Mouse (Mus musculus) stomach, embryonic 16.5 days (tissue): ENCODE measurements at regions not wholly inside any gene's neighbourhood (a gene's known extent, or its start where the extent isn't known, plus 50 kb on each side); places are given as distances from the start of the nearest gene placed in this dataset.

Source experiments
- ATAC-seq: fragments of 200-750 bp; cut with Nextera tagmentation; 2 replicates; pipeline ENCODE4 v1.8.0; 2017; ENCODE audit warnings: moderate number of reproducible peaks, moderate TSS enrichment; ENCODE audit not compliant: insufficient read depth, low FRiP score
- H3K27ac ChIP-seq: fragments of 300-500 bp; sonication (generic); 2 replicates; pipeline ENCODE4 v1.5.1; 2014; ENCODE audit warnings: low read length
- H3K27me3 ChIP-seq: fragments of 300-500 bp; sonication (generic); 2 replicates; pipeline ENCODE4 v1.6.1; 2014; ENCODE audit warnings: low read length, control low read depth, mixed read lengths; ENCODE audit not compliant: control insufficient read depth, insufficient read depth
- H3K36me3 ChIP-seq: fragments of 300-500 bp; sonication (generic); 2 replicates; pipeline ENCODE4 v1.6.1; 2014; ENCODE audit warnings: low read length; ENCODE audit not compliant: control insufficient read depth, insufficient read depth
- H3K4me1 ChIP-seq: fragments of 300-500 bp; sonication (generic); 2 replicates; pipeline ENCODE4 v1.6.1; 2014; ENCODE audit warnings: low read length, control low read depth, mixed read lengths; ENCODE audit not compliant: control insufficient read depth, insufficient read depth
- H3K4me2 ChIP-seq: fragments of 300-500 bp; sonication (generic); 2 replicates; pipeline ENCODE4 v1.6.1; 2014; ENCODE audit warnings: low read depth, low read length, mixed read lengths
- H3K4me3 ChIP-seq: fragments of 300-500 bp; sonication (generic); replicated peaks from 2 replicates; pipeline ENCODE4 v1.5.1; 2014; ENCODE audit warnings: mild to moderate bottlenecking, low read length
- H3K9ac ChIP-seq: fragments of 300-500 bp; sonication (generic); 2 replicates; pipeline ENCODE4 v1.6.1; 2014; ENCODE audit warnings: low read length
- H3K9me3 ChIP-seq: fragments of 300-500 bp; sonication (generic); replicated peaks from 2 replicates; pipeline ENCODE4 v1.6.1; 2016; ENCODE audit warnings: low read length, control low read depth; ENCODE audit not compliant: control insufficient read depth
- WGBS: fragments of 180-500 bp; shearing (Covaris S2); extraction: QIAGEN DNeasy Blood & Tissue Kit; methylation state at CpG from one replicate; pipeline ENCODE4 v1.1.7; 2014; 5-methylcytosine and 5-hydroxymethylcytosine counted together

GRCm38 (mm10) chr16:78247189-78247588 is 54.1 kb upstream of the Cxadr start:
- no peak overlapping the region for H3K4me2 ChIP-seq
- WGBS = 76% methylated on average over 3 of the region's 3 CpGs
- ATAC-seq = no peak

GRCm38 (mm10) chr16:78242678-78243077 is 58.6 kb upstream of the Cxadr start:
- H3K27ac ChIP-seq = no peak overlapping the region
- no peaks in the 10 kb centered on the region for H3K27me3 ChIP-seq
- no peaks in the 10 kb centered on the region for H3K36me3 ChIP-seq
- no peak overlapping the region for H3K9ac ChIP-seq
- no peaks in the 10 kb centered on the region for H3K9me3 ChIP-seq
- H3K4me3 ChIP-seq = no peak overlapping the region
- WGBS = 25% methylated on average over 3 of the region's 3 CpGs
- no peak for ATAC-seq
- no peak overlapping the region for H3K4me2 ChIP-seq
- peaks cover 9% of the 10 kb centered on the region; the same call in 1 of the 2 replicates for H3K4me1 ChIP-seq

More at GRCm38 (mm10) chr16:78247189-78247588, 54.1 kb upstream of the Cxadr start:
- H3K27ac ChIP-seq = no peak overlapping the region
- H3K9me3 ChIP-seq = no peaks in the 10 kb centered on the region
- no peaks in the 10 kb centered on the region for H3K36me3 ChIP-seq
- H3K4me3 ChIP-seq = no peak overlapping the region
- H3K9ac ChIP-seq = no peak overlapping the region
- peaks cover 10% of the 10 kb centered on the region; the same call in 1 of the 2 replicates for H3K4me1 ChIP-seq
- H3K27me3 ChIP-seq = no peaks in the 10 kb centered on the region

GRCm38 (mm10) chr16:78240152-78240551 is 61.1 kb upstream of the Cxadr start:
- H3K4me1 ChIP-seq = peaks cover 14% of the 10 kb centered on the region; the same call in 1 of the 2 replicates
- no peak overlapping the region for H3K9ac ChIP-seq
- 73% methylated on average over 4 of the region's 4 CpGs for WGBS
- H3K36me3 ChIP-seq = no peaks in the 10 kb centered on the region
- H3K27ac ChIP-seq = no peak overlapping the region
- no peaks in the 10 kb centered on the region for H3K9me3 ChIP-seq
- H3K4me2 ChIP-seq = no peak overlapping the region
- H3K4me3 ChIP-seq = no peak overlapping the region
- H3K27me3 ChIP-seq = no peaks in the 10 kb centered on the region
- ATAC-seq = peak; percentile 43; the same call in 1 of the 2 replicates

GRCm38 (mm10) chr16:78238052-78238701 is 63.1 kb upstream of the Cxadr start:
- ATAC-seq = no peak

GRCm38 (mm10) chr16:78237641-78238051 is 63.6 kb upstream of the Cxadr start:
- ATAC-seq = no peak

More at GRCm38 (mm10) chr16:78238052-78238701, 63.1 kb upstream of the Cxadr start:
- Histone ChIP-seq H3K9ac (peak overlapping the region; percentile 66), H3K4me2 (peak overlapping the region; percentile 87), H3K27me3 (no peaks in the 10 kb centered on the region), H3K27ac (no peak overlapping the region), H3K4me3 (peak overlapping the region; percentile 51), H3K36me3 (no peaks in the 10 kb centered on the region), H3K9me3 (no peaks in the 10 kb centered on the region), H3K4me1 (peaks cover 14% of the 10 kb centered on the region; the same call in 1 of the 2 replicates)
- 2% methylated on average over 18 of the region's 18 CpGs for WGBS

GRCm38 (mm10) chr16:78236746-78237640 is 64.3 kb upstream of the Cxadr start:
- peak overlapping the region; percentile 51 for H3K4me3 ChIP-seq
- 6% methylated on average over 25 of the region's 25 CpGs for WGBS
- ATAC-seq = no peak
- peaks cover 9% of the 10 kb centered on the region; the same call in 1 of the 2 replicates for H3K4me1 ChIP-seq
- no peaks in the 10 kb centered on the region for H3K9me3 ChIP-seq
- H3K4me2 ChIP-seq = peak overlapping the region; percentile 87
- peak overlapping the region; percentile 66 for H3K9ac ChIP-seq
- no peak overlapping the region for H3K27ac ChIP-seq
- H3K36me3 ChIP-seq = no peaks in the 10 kb centered on the region
- H3K27me3 ChIP-seq = no peaks in the 10 kb centered on the region

More at GRCm38 (mm10) chr16:78237641-78238051, 63.6 kb upstream of the Cxadr start:
- H3K4me2 ChIP-seq = peak overlapping the region; percentile 87
- no peaks in the 10 kb centered on the region for H3K9me3 ChIP-seq
- H3K4me3 ChIP-seq = peak overlapping the region; percentile 51
- no peak overlapping the region for H3K27ac ChIP-seq
- peak overlapping the region; percentile 66 for H3K9ac ChIP-seq
- no peaks in the 10 kb centered on the region for H3K27me3 ChIP-seq
- peaks cover 13% of the 10 kb centered on the region; the same call in 1 of the 2 replicates for H3K4me1 ChIP-seq
- under 1% methylated on average over 12 of the region's 15 CpGs for WGBS
- no peaks in the 10 kb centered on the region for H3K36me3 ChIP-seq

- Histone ChIP-seq H3K4me2 (no peak overlapping the region), H3K36me3 (no peaks in the 10 kb centered on the region), H3K9ac (no peak overlapping the region), H3K27me3 (no peaks in the 10 kb centered on the region), H3K27ac (no peak overlapping the region), H3K4me3 (no peak overlapping the region), H3K4me1 (peaks cover 4% of the 10 kb centered on the region; the same call in 1 of the 2 replicates), H3K9me3 (no peaks in the 10 kb centered on the region)
- no peak for ATAC-seq
- WGBS = 81% methylated on average over 2 of the region's 2 CpGs
Measured at GRCm38 (mm10) chr16:78232205-78232604, 69.1 kb upstream of the Cxadr start.

GRCm38 (mm10) chr16:78229013-78229412 is 72.3 kb upstream of the Cxadr start:
- WGBS = 64% methylated on average over 4 of the region's 4 CpGs
- peak; percentile 74; the same call in 1 of the 2 replicates for ATAC-seq
- Histone ChIP-seq H3K36me3 (no peaks in the 10 kb centered on the region), H3K27ac (no peak overlapping the region), H3K9me3 (no peaks in the 10 kb centered on the region), H3K9ac (no peak overlapping the region), H3K4me2 (no peak overlapping the region), H3K27me3 (no peaks in the 10 kb centered on the region), H3K4me1 (no peaks in the 10 kb centered on the region), H3K4me3 (no peak overlapping the region)

- Histone ChIP-seq H3K4me2 (no peak overlapping the region), H3K9me3 (no peaks in the 10 kb centered on the region), H3K4me1 (no peaks in the 10 kb centered on the region), H3K27me3 (no peaks in the 10 kb centered on the region), H3K36me3 (no peaks in the 10 kb centered on the region), H3K4me3 (no peak overlapping the region), H3K9ac (no peak overlapping the region), H3K27ac (no peak overlapping the region)
- 67% methylated on average over 1 of the region's 1 CpGs for WGBS
- no peak for ATAC-seq
Measured at GRCm38 (mm10) chr16:78222377-78222776, 78.9 kb upstream of the Cxadr start.
